Mouse (Mus musculus): ENCODE data around the gene Apod. TPM values are rescaled to one million over a fixed set of nuclear protein-coding genes. Genes with fewer than 3 reads are reported as not detected.

Gene Apod
- polyA plus RNA-seq, 2 experiments from 2014 or later, result not detected

DNA sequence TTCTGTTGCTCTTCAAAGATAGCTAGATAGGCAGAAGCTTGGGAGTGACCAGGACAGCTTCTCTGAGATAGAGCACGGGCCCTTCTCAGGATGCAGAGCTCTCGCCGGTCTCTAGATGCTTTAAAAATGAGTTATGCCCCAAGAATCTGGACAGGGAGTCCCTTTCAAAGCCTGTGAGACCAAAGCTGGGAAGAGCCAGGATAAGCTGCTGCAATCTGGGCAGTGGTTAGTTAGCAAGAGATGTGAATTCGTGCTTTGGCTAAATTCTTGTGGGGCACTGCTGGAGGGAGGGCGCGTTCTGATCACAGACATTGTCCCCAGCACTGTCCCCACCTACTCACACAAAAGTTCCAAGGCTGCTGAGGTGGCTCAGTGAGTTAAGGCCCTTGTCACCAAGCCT is 36.0 kb downstream of the Apod start:
- no peak for ATAC-seq

DNA sequence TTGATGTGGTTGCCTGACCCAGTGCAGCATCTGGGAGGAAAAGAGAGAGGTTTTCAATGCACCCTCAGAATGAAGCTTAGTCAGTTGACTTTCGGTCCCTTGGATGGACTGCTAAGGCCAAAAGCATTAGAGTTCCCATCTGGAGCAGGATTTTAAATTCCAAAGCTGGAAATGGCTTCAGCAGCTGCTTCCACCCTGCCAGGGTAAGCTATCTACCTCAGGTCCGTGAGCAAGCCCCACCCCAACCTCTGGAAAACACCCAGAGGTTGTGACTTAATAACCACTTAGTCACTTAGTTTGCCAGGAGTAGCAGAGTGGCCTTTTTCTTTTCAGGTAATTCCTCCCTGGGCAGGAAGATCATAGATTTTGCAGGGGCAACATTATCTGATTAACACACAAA is 36.5 kb downstream of the Apod start:
- ATAC-seq, result no peak

DNA sequence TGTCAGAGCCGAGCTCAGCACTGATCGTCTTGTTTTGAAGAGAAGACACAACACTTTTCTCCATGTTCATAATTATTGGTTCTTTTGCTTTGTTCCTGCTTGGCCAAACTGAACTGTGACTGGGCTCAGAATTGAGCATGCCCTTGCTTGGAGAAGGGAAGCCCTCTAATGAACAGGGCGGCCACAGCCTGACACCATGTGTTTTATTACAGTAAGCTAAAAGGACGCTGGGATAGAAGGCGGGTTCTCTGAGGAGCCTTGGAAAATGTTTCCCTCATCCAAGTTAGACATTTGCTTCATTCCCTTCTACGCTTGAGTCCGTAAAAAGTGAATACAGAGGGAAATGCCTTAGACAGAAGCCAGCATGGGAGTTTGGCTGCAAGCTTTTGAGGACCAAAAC is 37.6 kb downstream of the Apod start:
- ATAC-seq, result no peak

DNA sequence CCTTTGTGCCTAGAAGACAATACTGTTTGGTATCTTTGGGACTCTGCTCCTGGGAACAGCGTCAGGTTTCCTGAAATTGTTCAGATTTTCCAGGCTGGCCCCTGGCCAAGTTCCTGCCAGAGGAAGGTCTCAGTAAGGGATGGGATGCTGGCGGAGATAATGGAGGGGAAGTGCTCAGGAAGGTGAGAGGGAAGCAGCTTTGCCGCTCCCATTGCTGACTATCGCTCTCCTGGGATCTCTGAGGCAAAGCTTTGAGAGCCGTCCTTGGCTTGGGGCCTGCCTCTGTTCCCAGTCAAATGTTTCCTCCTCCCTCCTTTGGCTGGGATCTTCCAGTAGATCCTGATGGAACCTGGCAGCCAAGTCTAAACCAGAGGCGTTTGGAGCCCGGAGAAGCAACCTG is 38.1 kb downstream of the Apod start:
- ATAC-seq, result no peak

DNA sequence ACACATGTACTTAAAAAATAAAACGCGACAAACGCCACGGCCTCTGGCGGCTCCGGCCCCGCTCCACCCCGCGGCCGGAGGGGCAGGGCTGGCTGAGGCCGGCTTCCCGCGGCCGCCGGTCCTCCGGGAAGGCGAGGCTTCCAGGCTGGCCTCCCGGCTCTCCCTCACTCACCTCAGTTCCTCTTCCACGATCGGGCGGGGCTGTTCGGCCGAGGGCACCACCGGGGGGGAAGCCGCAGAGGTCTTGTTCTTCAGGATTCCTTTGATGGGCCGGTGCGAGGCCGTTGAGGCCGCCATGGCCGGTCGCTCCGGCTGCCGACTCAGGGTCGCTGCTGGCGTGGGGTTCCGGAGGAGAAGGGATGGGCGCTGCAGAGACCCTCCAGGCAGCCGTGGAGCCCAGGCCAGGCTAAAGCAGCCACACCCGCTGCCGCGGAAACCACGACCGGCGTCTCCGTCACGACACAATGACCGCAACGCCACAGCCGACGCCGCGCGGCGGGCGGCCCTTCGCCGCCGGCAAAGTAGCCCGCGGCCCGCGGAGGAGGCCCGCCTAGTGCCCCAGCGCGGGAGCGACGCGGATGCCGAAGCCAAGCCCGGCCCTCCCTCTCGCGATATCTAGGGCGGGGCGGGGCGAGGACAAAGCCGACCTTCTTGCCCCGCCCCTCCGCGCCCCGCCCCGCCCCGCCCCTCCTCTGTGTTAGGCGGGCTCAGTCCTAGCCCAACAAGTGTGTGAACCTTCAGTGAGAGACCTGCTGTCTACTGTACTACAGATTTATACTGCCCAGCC is 39.7 kb downstream of the Apod start, which contains the start of gene Ppp1r2:
Ppp1r2 (minus strand) TSS at position 604 of the 787 bp plus-strand sequence.
- peak; percentile 96 for ATAC-seq

DNA sequence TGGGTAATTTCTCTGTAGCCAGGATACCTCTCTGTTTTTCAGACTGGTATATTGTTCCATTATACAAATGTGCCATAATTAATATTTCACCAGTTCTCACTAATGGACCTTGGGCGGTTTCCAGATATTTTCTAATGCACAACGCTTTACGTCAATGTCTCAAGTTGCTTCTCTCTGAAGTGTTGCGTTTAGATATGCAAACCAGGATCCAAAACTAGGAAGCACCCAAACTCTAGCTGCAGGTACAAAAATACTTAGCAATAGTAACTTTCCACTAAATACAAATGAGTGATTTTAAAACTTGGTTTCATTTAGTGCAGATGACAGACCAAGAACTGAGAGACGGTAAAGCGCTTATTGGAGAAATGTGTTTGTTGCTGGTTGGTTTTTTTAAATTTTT is 40.5 kb downstream of the Apod start:
- ATAC-seq, result no peak

DNA sequence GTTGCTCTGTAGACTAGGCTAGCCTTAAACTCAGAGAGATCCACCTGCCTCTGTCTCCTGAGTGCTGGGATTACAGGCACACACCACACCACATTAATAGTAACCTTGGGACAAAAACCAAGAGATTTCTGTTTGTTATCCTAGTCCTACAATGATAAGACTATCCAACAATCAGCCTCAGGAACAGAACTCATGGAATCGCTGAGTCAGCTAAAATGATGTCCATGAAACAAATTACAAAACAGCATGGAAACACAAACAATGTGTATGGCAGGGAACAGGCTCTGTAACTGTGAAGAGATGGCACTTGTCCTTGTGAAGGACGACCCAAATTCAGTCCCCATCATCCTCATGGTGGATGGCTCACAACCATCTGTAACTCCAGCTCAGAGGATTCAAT is 47.9 kb downstream of the Apod start:
- no peak for ATAC-seq

DNA sequence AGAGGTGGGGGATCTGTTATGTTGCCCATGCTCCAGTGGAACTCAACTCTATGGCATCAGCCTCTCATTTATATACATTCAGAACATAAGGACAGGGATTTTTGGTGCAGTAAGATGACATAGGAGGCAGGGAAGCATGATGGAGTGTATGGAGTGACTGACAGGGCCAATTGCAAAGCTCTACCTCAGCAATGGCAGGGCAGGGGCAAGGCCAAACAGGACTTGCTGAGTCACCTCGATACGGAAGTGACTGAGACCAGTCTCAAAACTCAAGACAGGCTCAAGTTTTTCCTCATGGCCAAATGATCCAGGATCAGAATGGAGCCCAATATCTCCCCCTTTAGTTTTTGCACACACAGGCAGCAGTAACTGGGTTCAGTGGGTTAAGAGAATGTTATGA is 58.5 kb downstream of the Apod start:
- no peak for ATAC-seq

DNA sequence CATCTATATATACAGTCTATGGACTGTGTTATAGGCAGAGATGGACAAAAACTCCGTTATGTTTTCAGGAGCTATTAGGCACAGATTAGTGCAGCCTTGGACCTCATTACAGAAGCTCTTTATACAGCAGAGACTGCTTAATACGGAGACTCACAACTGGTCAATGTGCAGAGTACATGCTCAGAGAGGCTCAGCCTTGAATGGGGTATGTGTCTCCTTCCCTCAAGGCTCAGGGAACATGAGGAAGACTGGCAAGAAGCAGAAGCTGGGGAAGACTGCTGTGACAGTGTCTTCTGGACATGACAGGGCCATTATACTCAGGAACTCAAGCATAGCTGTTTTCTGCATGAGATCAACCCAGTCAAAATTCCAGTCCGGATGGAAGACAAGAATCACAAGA is 58.9 kb downstream of the Apod start:
- ATAC-seq, result no peak

DNA sequence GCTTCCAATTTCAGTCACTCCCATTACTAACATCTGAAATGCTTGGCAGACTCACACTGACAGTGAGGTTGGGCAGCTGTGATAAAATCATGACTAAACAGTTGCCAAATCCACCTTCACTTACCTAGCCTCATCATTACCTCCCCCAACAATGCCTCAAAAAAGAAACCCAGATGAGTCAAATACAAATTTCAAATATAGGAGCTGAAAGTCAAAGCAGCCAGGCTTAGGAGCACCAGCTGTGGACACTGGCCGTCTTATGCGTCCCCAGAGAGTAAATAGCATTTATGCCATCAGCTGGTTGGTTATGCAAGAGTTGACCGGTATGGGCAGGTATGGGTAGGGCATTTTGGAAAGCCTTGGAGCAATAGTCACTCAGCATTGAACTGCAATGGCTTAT is 65.2 kb downstream of the Apod start:
- ATAC-seq, result no peak

DNA sequence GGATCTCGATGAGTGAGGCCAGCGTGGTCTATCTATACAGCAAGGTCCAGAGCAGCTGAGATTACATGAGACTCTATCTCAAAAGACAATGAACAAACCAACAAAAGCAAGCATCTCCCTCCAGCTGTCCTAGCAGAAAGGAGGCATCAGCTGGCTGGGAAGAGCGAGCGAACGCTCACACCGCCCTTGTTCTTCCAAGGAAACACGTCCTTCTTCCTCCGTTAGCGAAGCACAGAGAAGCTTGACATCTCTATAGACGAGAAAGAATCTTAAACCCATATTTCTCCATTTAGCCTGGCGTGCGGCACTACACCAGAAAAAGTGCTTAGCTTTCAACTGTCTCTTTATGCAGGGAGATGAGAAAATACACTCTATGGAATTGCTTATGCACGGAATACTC is 65.9 kb downstream of the Apod start:
- ATAC-seq, result no peak

DNA sequence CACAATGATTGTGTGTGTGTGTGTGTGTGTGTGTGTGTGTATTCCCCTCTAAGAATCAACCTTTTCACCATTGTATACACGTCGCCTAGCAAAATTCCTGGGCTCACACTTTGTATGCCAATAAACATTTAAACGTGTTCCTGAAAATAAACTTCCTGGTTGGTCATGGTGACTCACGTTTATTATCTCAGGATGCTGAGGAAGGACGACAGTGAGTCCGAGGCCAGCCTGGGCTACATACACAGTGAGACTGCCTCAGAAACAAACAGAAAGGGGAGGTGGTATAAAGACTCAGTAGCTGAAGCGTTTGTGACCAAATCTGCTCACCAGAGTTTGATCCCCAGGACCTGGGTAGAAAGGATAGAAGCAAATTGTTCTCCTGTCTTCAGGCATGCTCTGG is 67.2 kb downstream of the Apod start:
- ATAC-seq, result no peak

Other genes with a start within 250 kb of the Apod start
- gene Xxylt1, start 233.4 kb downstream of the Apod start, polyA plus RNA-seq (2017; shearing (Covaris generic)), result 10 to 100 TPM; 31.2 to 32.9 TPM
- 10 to 100 TPM; 11.1 to 13.0 TPM for gene Acap2, start 113.6 kb downstream of the Apod start, polyA plus RNA-seq (2017; shearing (Covaris generic))
- 10 to 100 TPM; 10.9 to 16.2 TPM for gene Ppp1r2, start 39.5 kb downstream of the Apod start, polyA plus RNA-seq (2017; shearing (Covaris generic))
- gene Bdh1, start 107.5 kb upstream of the Apod start, polyA plus RNA-seq (2017; shearing (Covaris generic)), result 10 to 100 TPM; 19.9 to 38.0 TPM